In the genomic region with DNA sequence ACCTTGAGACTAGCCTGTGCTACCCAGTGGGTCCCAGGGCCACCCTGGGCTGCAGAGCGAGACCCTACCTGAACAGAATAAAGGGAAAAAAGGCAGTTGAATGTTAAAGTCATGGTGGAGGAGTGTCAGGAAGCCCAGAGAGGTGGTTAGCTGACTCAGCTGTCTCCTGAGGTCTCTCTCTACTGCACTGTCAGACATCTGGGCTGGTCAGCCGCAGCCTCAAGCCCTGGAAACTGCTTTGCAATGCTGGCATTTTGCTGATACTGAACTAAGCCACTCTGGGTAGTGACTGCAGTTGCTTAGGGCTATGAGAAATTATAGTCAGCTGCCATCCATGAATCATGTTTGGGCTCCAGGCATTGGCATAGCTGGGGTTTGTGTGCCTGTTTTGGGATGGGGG, we compare ENCODE assay signal across 15 mouse cellular contexts. TPM values are rescaled to one million over a fixed set of nuclear protein-coding genes. Genes with fewer than 3 reads are reported as not detected.
DNase-seq lines count a peak whose midpoint lies in the region; ATAC-seq lines count a peak whose summit lies in the region.
"Had no signal": no experiment of that assay in that cellular context is flagged by ENCODE, and none has a peak within 500 bp of the region (broad histone marks: within the 10 kb centered on the region; RNA-seq: fewer than 3 reads in every experiment).

No protein-coding gene starts in this region.

- peak; percentile 68 for ATAC-seq in megakaryocyte-erythroid progenitor cell, adult 5-6 weeks (replicated peaks; ENCODE audit: low FRiP score, low TSS enrichment, poor library complexity, severe bottlenecking)
- no peak for ATAC-seq in inflammation-experienced regulatory T-cells, adult 6 months
- ATAC-seq: forebrain, embryonic 14.5 days; hindbrain, embryonic 16.5 days had no signal

- intact Hi-C loops in heart, postnatal 36 days (cut with DNase I): no loop called here

- peak; percentile 64 for DNase-seq in heart, adult 11 months
- no peak for DNase-seq in heart, postnatal 36 days
- DNase-seq in 416B (ENCODE audit: low read depth): peak; percentile 65
- peak; percentile 48 for DNase-seq in fibroblast of lung, adult 2 months (ENCODE audit: low read depth)
- DNase-seq in gastrocnemius, adult 8-10 months (ENCODE audit: low spot score in 2 of 2): no peak
- DNase-seq in urinary bladder, postnatal 10 days (ENCODE audit: low spot score): no peak
- DNase-seq: adrenal gland, postnatal 10 days; cerebellum, adult 11-12 months; cerebellum, adult 9-10 months; cerebellum, postnatal 36 days; gastrocnemius, postnatal 10 days had no signal

RNA-seq across cellular contexts. Expression of gene Cpsf3, which starts 50.6 kb away (rescaled TPM):
- total RNA-seq in heart, postnatal 36 days (2021): 10 to 100 TPM; 37.3 to 37.7 TPM
- 126 and 154 TPM in 2 replicates for total RNA-seq in megakaryocyte-erythroid progenitor cell, adult 5-6 weeks (2014; fragmentation: Nextera tagmentation)
- total RNA-seq in megakaryocyte-erythroid progenitor cell, adult 5-6 weeks (2017): 105 and 107 TPM in 2 replicates
- 10 to 100 TPM; 16.9 to 18.3 (median 17.5) TPM for total RNA-seq in gastrocnemius, adult 8-10 months (2022)
- polyA plus RNA-seq in inflammation-experienced regulatory T-cells, adult 6 months (2017; shearing (Covaris generic)): 100 to 1,000 TPM; 105 to 138 (median 128) TPM

RNA-seq across cellular contexts. Expression of gene Itgb1bp1, which starts 51.5 kb away (rescaled TPM):
- total RNA-seq in heart, postnatal 36 days (2021): 10 to 100 TPM; 44.6 to 44.9 TPM
- total RNA-seq in megakaryocyte-erythroid progenitor cell, adult 5-6 weeks (2014; fragmentation: Nextera tagmentation): 30.4 and 38.6 TPM in 2 replicates
- total RNA-seq in megakaryocyte-erythroid progenitor cell, adult 5-6 weeks (2017): 17.6 and 20.4 TPM in 2 replicates
- total RNA-seq in gastrocnemius, adult 8-10 months (2022): 10 to 100 TPM; 40.3 to 53.1 (median 47.7) TPM
- polyA plus RNA-seq in inflammation-experienced regulatory T-cells, adult 6 months (2017; shearing (Covaris generic)): 100 to 1,000 TPM in 1 of 3 experiments, 10 to 100 TPM in 2; 70.2 to 102 (median 87.2) TPM

Comparison
In these comparisons a context has a peak if more than half of its experiments do, and no peak if none do; other contexts are left out.
1. DNase-seq: peak in heart, adult 11 months (single experiment), 416B (single experiment) and fibroblast of lung, adult 2 months (single experiment); none in heart, postnatal 36 days (0 of 2), gastrocnemius, adult 8-10 months (0 of 2) and urinary bladder, postnatal 10 days (single experiment).